Mouse (Mus musculus) midbrain, embryonic 14.5 days (tissue): ENCODE measurements around the gene Stam. TPM values are rescaled to one million over a fixed set of nuclear protein-coding genes. Genes with fewer than 3 reads are reported as not detected.

ENCODE experiments used
- ATAC-seq: fragments of 200-750 bp; cut with Nextera tagmentation; 2 replicates; pipeline ENCODE4 v1.8.0; 2017; ENCODE audit warnings: moderate number of reproducible peaks, moderate library complexity; ENCODE audit not compliant: low FRiP score, low TSS enrichment
- DNase-seq: peaks from one replicate; pipeline ENCODE4 v3.0.0-alpha.2; 2015
- H3K27ac ChIP-seq: fragments of 300-500 bp; sonication (generic); replicated peaks from 2 replicates; pipeline ENCODE4 v1.5.1; 2014; ENCODE audit warnings: mild to moderate bottlenecking, low read depth, low read length, moderate library complexity
- H3K27me3 ChIP-seq: fragments of 300-500 bp; sonication (generic); 2 replicates; pipeline ENCODE4 v1.6.1; 2014; ENCODE audit warnings: low read length, control low read depth, mixed read lengths; ENCODE audit not compliant: control insufficient read depth, insufficient read depth
- H3K36me3 ChIP-seq: fragments of 300-500 bp; sonication (generic); 2 replicates; pipeline ENCODE4 v1.6.1; 2014; ENCODE audit warnings: low read length, control low read depth; ENCODE audit not compliant: control insufficient read depth, insufficient read depth
- H3K4me1 ChIP-seq: fragments of 300-500 bp; sonication (generic); 2 replicates; pipeline ENCODE4 v1.6.1; 2014; ENCODE audit warnings: mild to moderate bottlenecking, antibody characterized with exemption, low read length, control low read depth; ENCODE audit not compliant: control insufficient read depth, insufficient read depth
- H3K4me2 ChIP-seq: fragments of 300-500 bp; sonication (generic); 2 replicates; pipeline ENCODE4 v1.6.1; 2014; ENCODE audit warnings: mild to moderate bottlenecking, low read length, moderate library complexity
- H3K4me3 ChIP-seq: fragments of 300-500 bp; sonication (generic); replicated peaks from 2 replicates; pipeline ENCODE4 v1.5.1; 2014; ENCODE audit warnings: low read depth, low read length
- H3K9ac ChIP-seq: fragments of 300-500 bp; sonication (generic); replicated peaks from 2 replicates; pipeline ENCODE4 v1.6.1; 2014; ENCODE audit warnings: mild to moderate bottlenecking, low read length, moderate library complexity
- H3K9me3 ChIP-seq: fragments of 300-500 bp; sonication (generic); 2 replicates; pipeline ENCODE4 v1.6.1; 2016; ENCODE audit warnings: low read length, control low read depth, mixed read lengths; ENCODE audit not compliant: control insufficient read depth
- WGBS: fragments of 180-500 bp; shearing (Covaris S2); extraction: QIAGEN DNeasy Blood & Tissue Kit; methylation state at CpG from one replicate; pipeline ENCODE4 v1.1.7; 2014; 5-methylcytosine and 5-hydroxymethylcytosine counted together
- polyA plus RNA-seq: library from polyadenylated mRNA; unstranded; fragments of >200 nt; fragmentation: Nextera tagmentation; extraction: Ambion mirVana; gene quantifications from 2 replicates; pipeline ENCODE4 v1.2.1, GENCODE M21; 2014

Stam gene
- polyA plus RNA-seq, result 138 and 141 TPM in 2 replicates

GRCm38 (mm10) chr2:14073362-14074220, at the start of gene Stam:
Stam (plus strand) TSS chr2:14074098.
- Histone ChIP-seq H3K4me2 (peak within 1 kb of the TSS; percentile 62), H3K9me3 (no peaks in the 10 kb centered on the region), H3K4me1 (peaks cover 19% of the 10 kb centered on the region), H3K36me3 (no peaks in the 10 kb centered on the region), H3K4me3 (peak within 1 kb of the TSS; percentile 69), H3K27ac (peak within 1 kb of the TSS; percentile 98), H3K9ac (peak within 1 kb of the TSS; percentile 96), H3K27me3 (no peaks in the 10 kb centered on the region)
- under 1% methylated on average over 50 of the region's 50 CpGs for WGBS
- ATAC-seq, result peak; percentile 97
- peak; percentile 95 for DNase-seq

GRCm38 (mm10) chr2:14041249-14041648, 32.6 kb upstream of the Stam start:
- H3K27ac ChIP-seq, result no peak overlapping the region
- H3K4me2 ChIP-seq, result no peak overlapping the region
- no peak overlapping the region for H3K4me3 ChIP-seq
- no peaks in the 10 kb centered on the region for H3K4me1 ChIP-seq
- H3K9ac ChIP-seq, result no peak overlapping the region
- ATAC-seq (no peak), DNase-seq (no peak)
- no peaks in the 10 kb centered on the region for H3K27me3 ChIP-seq
- no peaks in the 10 kb centered on the region for H3K36me3 ChIP-seq
- WGBS, result 97% methylated on average over 2 of the region's 2 CpGs
- no peaks in the 10 kb centered on the region for H3K9me3 ChIP-seq

GRCm38 (mm10) chr2:14043011-14043410, 30.9 kb upstream of the Stam start:
- H3K9me3 ChIP-seq, result no peaks in the 10 kb centered on the region
- no peak for ATAC-seq
- WGBS, result 82% methylated on average over 3 of the region's 3 CpGs

GRCm38 (mm10) chr2:14043577-14044170, 30.2 kb upstream of the Stam start:
- WGBS, result 78% methylated on average over 9 of the region's 9 CpGs
- H3K4me2 ChIP-seq, result no peak overlapping the region
- H3K27me3 ChIP-seq, result no peaks in the 10 kb centered on the region
- H3K9me3 ChIP-seq, result no peaks in the 10 kb centered on the region
- no peak overlapping the region for H3K4me3 ChIP-seq
- H3K36me3 ChIP-seq, result no peaks in the 10 kb centered on the region
- no peak overlapping the region for H3K9ac ChIP-seq
- H3K27ac ChIP-seq, result no peak overlapping the region
- no peak for DNase-seq
- no peaks in the 10 kb centered on the region for H3K4me1 ChIP-seq
- ATAC-seq, result no peak

More at GRCm38 (mm10) chr2:14043011-14043410, 30.9 kb upstream of the Stam start:
- Histone ChIP-seq H3K4me2 (no peak overlapping the region), H3K4me3 (no peak overlapping the region), H3K36me3 (no peaks in the 10 kb centered on the region), H3K4me1 (no peaks in the 10 kb centered on the region), H3K27ac (no peak overlapping the region), H3K27me3 (no peaks in the 10 kb centered on the region), H3K9ac (no peak overlapping the region)
- no peak for DNase-seq

GRCm38 (mm10) chr2:14048381-14048780, 25.5 kb upstream of the Stam start:
- no peaks in the 10 kb centered on the region for H3K36me3 ChIP-seq
- no peaks in the 10 kb centered on the region for H3K4me1 ChIP-seq
- no peak overlapping the region for H3K4me3 ChIP-seq
- no peaks in the 10 kb centered on the region for H3K27me3 ChIP-seq
- no peak overlapping the region for H3K9ac ChIP-seq
- H3K4me2 ChIP-seq, result no peak overlapping the region
- ATAC-seq (peak; percentile 71), DNase-seq (peak; percentile 88)
- no peak overlapping the region for H3K27ac ChIP-seq
- H3K9me3 ChIP-seq, result no peaks in the 10 kb centered on the region

DNA sequence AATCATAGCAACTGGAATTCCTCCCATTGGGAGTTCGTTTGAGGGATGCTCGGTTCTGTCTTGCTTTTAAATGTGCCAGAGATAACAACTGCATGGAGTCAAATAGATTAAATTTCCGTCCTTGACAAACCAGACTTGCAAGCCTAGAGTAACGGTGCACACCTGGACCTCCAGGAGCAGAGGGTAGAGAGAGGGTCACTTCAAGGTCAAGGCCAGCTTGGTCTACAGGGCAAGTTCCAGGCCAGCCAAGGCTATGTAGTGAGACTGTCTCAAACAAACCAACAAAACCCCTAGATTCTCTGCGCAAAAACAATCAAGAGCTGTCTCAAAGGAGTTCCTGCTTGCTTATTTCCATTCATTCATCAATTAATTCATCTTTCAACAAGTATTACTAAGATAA, 25.1 kb upstream of the Stam start:
- 82% methylated on average over 5 of the region's 5 CpGs for WGBS
- no peaks in the 10 kb centered on the region for H3K4me1 ChIP-seq
- no peak overlapping the region for H3K27ac ChIP-seq
- 0 out of 2 replicates have a peak, but pooled peaks have one; percentile 36 for ATAC-seq
- H3K4me2 ChIP-seq, result no peak overlapping the region
- no peak overlapping the region for H3K4me3 ChIP-seq
- no peak for DNase-seq
- H3K27me3 ChIP-seq, result no peaks in the 10 kb centered on the region
- no peak overlapping the region for H3K9ac ChIP-seq
- H3K36me3 ChIP-seq, result no peaks in the 10 kb centered on the region
- H3K9me3 ChIP-seq, result no peaks in the 10 kb centered on the region

DNA sequence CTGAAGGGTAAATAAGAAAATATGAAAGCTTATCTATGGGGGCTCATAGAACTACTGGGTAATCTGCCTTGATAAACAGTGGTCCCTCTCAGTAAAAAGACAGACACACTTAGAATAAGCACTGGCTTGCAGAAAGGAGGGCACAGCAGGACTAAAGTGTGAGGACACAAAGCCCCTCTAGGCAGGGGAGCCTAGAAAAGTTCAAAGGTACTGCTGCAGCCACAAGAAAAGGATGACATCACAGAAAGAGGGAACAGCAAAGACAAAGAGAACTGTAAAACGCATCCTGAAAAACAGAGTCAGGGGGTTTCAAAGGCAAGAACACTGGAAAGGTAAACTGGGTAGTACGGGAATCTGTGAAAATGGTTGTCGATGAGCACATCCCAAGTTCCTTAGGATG, 20.3 kb upstream of the Stam start:
- H3K9ac ChIP-seq, result no peak overlapping the region
- H3K27ac ChIP-seq, result no peak overlapping the region
- H3K36me3 ChIP-seq, result no peaks in the 10 kb centered on the region
- peak overlapping the region; percentile 75 for H3K4me2 ChIP-seq
- no peaks in the 10 kb centered on the region for H3K9me3 ChIP-seq
- no peak overlapping the region for H3K4me3 ChIP-seq
- ATAC-seq (no peak), DNase-seq (no peak)
- H3K4me1 ChIP-seq, result peaks cover 3% of the 10 kb centered on the region; the same call in 1 of the 2 replicates
- WGBS, result 39% methylated on average over 3 of the region's 3 CpGs
- peaks cover 3% of the 10 kb centered on the region; the same call in 1 of the 2 replicates for H3K27me3 ChIP-seq

GRCm38 (mm10) chr2:14054163-14054562, 19.7 kb upstream of the Stam start:
- WGBS, result 40% methylated on average over 3 of the region's 3 CpGs
- Histone ChIP-seq H3K4me3 (0 out of 2 replicates have a peak overlapping the region, but pooled peaks have one; percentile 5), H3K4me2 (peak overlapping the region; percentile 75), H3K4me1 (peaks cover 3% of the 10 kb centered on the region; the same call in 1 of the 2 replicates), H3K27ac (no peak overlapping the region), H3K9me3 (no peaks in the 10 kb centered on the region), H3K36me3 (no peaks in the 10 kb centered on the region), H3K9ac (no peak overlapping the region), H3K27me3 (peaks cover 3% of the 10 kb centered on the region; the same call in 1 of the 2 replicates)
- ATAC-seq (no peak), DNase-seq (no peak)
